Mouse (Mus musculus) liver, postnatal 0 days (tissue): ENCODE results near the gene Apol7b.
"Not testable (repeated sequence)": the region's sequence is repeated elsewhere in the genome, so short reads cannot be mapped to it uniquely, and the experiment has no call there.

Experiments used
- CTCF ChIP-seq: sonication (generic); IDR thresholded peaks from 2 replicates; pipeline ENCODE4 v1.5.1; 2016; ENCODE audit warnings: antibody characterized with exemption, low read depth
- EP300 ChIP-seq: IDR thresholded peaks from 2 replicates; pipeline ENCODE4 v1.6.1; 2016; ENCODE audit warnings: antibody characterized with exemption, low read depth, mild to moderate bottlenecking

GRCm38 (mm10) chr15:77428690-77429448 is 18.4 kb downstream of the Apol7b start:
- not testable (repeated sequence) for TF ChIP-seq CTCF, EP300
